Mouse (Mus musculus) neural tube, embryonic 15.5 days (tissue): ENCODE results near the gene Srrm4. TPM values are rescaled to one million over a fixed set of nuclear protein-coding genes. Genes with fewer than 3 reads are reported as not detected.

Experiments used
- ATAC-seq: fragments of 200-750 bp; cut with Nextera tagmentation; 2 replicates; pipeline ENCODE4 v1.8.0; 2017; ENCODE audit warnings: mild to moderate bottlenecking, moderate TSS enrichment, moderate library complexity; ENCODE audit not compliant: low FRiP score
- H3K27ac ChIP-seq: fragments of 300-500 bp; sonication (generic); replicated peaks from 2 replicates; pipeline ENCODE4 v1.5.1; 2015; ENCODE audit warnings: mild to moderate bottlenecking, inconsistent platforms
- H3K27me3 ChIP-seq: fragments of 300-500 bp; sonication (generic); replicated peaks from 2 replicates; pipeline ENCODE4 v1.6.1; 2015; ENCODE audit warnings: inconsistent platforms
- H3K36me3 ChIP-seq: fragments of 300-500 bp; sonication (generic); 2 replicates; pipeline ENCODE4 v1.6.1; 2015; ENCODE audit warnings: inconsistent platforms
- H3K4me1 ChIP-seq: fragments of 300-500 bp; sonication (generic); 2 replicates; pipeline ENCODE4 v1.6.1; 2015; ENCODE audit warnings: inconsistent platforms
- H3K4me2 ChIP-seq: fragments of 300-500 bp; sonication (generic); 2 replicates; pipeline ENCODE4 v1.6.1; 2015; ENCODE audit warnings: inconsistent platforms, mild to moderate bottlenecking, moderate library complexity
- H3K4me3 ChIP-seq: fragments of 300-500 bp; sonication (generic); replicated peaks from 2 replicates; pipeline ENCODE4 v1.5.1; 2015; ENCODE audit warnings: mild to moderate bottlenecking, inconsistent platforms
- H3K9ac ChIP-seq: fragments of 300-500 bp; sonication (generic); replicated peaks from 2 replicates; pipeline ENCODE4 v1.6.1; 2015; ENCODE audit warnings: mild to moderate bottlenecking, inconsistent platforms
- H3K9me3 ChIP-seq: fragments of 300-500 bp; sonication (generic); replicated peaks from 2 replicates; pipeline ENCODE4 v1.6.1; 2016; ENCODE audit warnings: inconsistent platforms
- WGBS: fragments of 180-500 bp; shearing (Covaris S2); methylation state at CpG from one replicate; pipeline ENCODE4 v1.1.7; 2015; ENCODE audit warnings: mixed read lengths; 5-methylcytosine and 5-hydroxymethylcytosine counted together
- polyA plus RNA-seq: library from polyadenylated mRNA; unstranded; fragments of >200 nt; fragmentation: Nextera tagmentation; extraction: Ambion mirVana; gene quantifications from 2 replicates; pipeline ENCODE4 v1.2.1, GENCODE M21; 2015

Srrm4 gene
- polyA plus RNA-seq, 1 experiment from 2014 or later, result 15.6 TPM

DNA sequence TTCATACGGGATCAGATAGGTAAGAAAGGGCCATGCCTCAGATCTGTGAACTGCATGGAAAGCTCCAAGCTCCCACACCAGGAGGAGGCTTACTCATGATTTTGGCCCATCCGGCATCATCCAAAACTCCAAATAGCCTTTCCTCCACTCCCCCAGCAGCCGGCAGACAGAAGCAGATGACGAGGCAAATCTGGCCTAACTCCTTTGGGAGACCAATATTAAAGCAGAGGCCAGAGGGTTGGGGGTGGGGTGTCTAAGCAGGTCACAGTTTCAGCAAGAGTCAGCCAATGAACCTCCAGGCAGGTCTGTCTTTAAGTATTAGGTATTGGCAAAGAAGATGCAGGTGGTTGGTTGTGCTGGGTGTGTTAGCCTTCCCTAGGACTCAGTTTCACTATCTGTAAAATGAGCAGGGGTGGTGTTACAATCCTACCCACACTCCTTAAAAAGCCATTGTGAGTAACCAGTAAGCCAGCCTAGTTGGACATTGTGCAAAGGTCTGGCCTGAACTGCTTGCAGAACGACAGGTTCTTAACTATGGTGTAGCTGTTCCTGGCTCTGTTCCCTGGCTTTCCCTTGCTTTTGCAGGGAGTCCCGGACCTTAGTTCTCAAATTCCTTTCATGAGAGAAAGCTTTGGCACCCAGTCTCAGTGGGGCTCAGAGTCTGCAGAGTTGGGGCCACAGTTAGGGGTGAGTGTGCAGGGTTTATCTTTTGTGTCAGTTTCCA lies 172.1 kb downstream of the Srrm4 start:
- Histone ChIP-seq H3K4me1 (peaks cover 21% of the 10 kb centered on the region), H3K9me3 (no peaks in the 10 kb centered on the region), H3K27me3 (0 out of 2 replicates have a peak, but pooled peaks cover 9% of the 10 kb centered on the region), H3K27ac (no peak overlapping the region), H3K4me2 (0 out of 2 replicates have a peak overlapping the region, but pooled peaks have one; percentile 25), H3K9ac (no peak overlapping the region), H3K4me3 (no peak overlapping the region), H3K36me3 (no peaks in the 10 kb centered on the region)
- no peak for ATAC-seq
- WGBS, result 53% methylated on average over 6 of the region's 6 CpGs

DNA sequence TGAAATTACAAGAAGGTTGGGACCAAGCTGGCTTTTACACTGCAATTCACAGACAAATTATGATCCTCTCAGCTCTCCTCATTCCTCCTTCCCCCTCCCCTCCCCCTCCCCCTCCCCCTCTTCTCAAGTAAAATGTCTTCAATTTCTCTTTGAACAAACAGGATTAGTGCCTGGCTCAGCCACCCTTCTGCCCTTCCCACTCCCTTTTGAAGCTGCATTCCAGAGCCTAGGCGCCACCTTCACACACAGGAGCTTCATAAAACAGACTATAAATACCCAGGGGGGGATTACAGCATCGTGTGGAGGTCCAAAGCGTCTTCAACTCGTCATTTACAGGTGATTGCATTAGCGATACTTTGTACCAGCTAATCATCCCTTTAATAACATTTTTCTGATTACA lies 175.4 kb downstream of the Srrm4 start:
- Histone ChIP-seq H3K27ac (no peak overlapping the region), H3K4me2 (no peak overlapping the region), H3K9ac (no peak overlapping the region), H3K4me1 (peaks cover 9% of the 10 kb centered on the region), H3K9me3 (no peaks in the 10 kb centered on the region), H3K27me3 (no peaks in the 10 kb centered on the region), H3K36me3 (no peaks in the 10 kb centered on the region), H3K4me3 (no peak overlapping the region)
- 15% methylated on average over 5 of the region's 5 CpGs for WGBS
- no peak for ATAC-seq

DNA sequence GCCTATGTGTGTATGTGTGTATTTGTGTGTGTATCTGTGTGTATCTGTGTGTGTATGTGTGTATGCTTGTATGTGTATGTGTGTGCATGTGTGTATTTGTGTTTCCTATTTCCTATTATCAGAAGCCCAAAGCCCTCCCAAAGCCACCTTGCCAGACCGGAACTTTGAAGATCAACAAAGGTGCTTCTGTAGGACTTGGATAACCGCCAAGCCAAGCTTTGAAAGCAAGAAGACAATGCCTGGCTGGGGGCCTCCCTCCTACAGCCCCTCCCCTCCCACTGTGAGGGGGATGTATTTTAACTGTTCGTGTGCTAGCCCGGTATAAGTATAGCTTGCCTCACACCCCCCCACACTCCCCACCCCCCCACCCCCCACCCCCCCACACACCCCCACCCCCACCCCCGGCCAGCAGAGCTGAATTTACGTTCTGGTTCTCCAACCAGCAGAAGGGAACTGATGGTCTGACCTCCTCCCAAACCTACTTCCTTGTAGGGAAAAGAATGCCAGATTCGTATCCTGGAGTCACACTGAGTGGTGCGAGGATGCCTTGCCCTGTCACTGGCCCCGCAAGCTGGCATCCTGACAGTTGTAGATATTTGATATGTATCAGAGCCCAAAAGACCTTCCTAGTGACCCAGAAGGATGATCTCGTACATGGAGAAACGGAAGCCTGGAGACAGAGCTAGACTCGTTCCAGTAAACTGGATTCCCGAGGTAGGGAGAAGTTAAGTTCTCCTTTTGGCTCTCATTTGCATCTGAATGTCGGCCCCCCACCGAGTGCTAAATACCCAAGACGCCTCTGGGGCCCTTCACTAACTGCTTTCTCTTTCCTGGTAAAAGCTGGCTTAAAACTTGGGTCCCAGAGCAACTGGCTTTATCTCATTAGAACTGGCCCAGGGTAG lies 181.7 kb downstream of the Srrm4 start:
- Histone ChIP-seq H3K4me3 (no peak overlapping the region), H3K4me2 (no peak overlapping the region), H3K27ac (no peak overlapping the region), H3K27me3 (no peaks in the 10 kb centered on the region), H3K4me1 (peaks cover 19% of the 10 kb centered on the region; the same call in 1 of the 2 replicates), H3K9ac (no peak overlapping the region), H3K9me3 (no peaks in the 10 kb centered on the region), H3K36me3 (no peaks in the 10 kb centered on the region)
- no peak for ATAC-seq
- 3% methylated on average over 16 of the region's 16 CpGs for WGBS

DNA sequence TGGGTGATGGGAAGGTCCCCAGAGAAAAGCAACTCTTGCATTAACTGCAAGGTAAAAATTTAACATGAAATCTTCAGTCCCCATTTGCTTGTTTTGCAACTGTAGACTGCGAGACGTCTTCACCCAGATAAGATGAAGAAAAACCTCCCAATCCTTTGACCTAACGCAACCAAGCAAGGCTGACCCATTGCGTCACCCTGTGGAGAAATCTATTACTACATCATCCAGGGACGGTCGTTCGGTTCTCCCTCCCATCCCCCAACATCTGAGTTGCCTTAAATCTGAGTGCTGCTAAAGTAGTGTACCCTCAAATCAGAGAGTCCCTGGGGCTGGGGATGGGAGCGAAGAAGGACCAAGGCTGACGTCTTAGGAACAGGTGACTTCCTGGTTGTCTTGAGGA lies 182.7 kb downstream of the Srrm4 start:
- H3K27me3 ChIP-seq, result no peaks in the 10 kb centered on the region
- ATAC-seq, result no peak
- no peak overlapping the region for H3K4me2 ChIP-seq

DNA sequence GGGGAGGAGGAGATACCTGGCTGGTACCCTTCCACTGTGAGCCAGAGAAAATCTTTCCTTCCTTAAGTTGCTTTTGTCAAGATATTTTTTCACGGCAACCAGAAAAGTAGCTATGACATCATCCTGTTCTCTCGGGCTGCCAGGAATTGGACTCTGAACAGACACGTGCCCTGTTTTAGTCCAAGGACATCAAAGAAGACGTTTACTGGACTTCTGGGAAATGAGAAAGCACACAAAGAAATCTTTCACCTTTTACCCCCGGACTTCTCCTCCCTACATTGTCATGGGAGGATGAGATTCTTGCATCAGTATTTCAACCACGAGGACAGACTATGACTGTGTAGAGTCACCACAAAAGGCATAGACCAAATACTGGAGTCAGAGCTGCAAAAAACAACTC lies 183.7 kb downstream of the Srrm4 start:
- Histone ChIP-seq H3K9ac (no peak overlapping the region), H3K4me3 (no peak overlapping the region), H3K4me1 (peaks cover 19% of the 10 kb centered on the region; the same call in 1 of the 2 replicates), H3K36me3 (no peaks in the 10 kb centered on the region), H3K4me2 (no peak overlapping the region), H3K27ac (no peak overlapping the region; the same call in 1 of the 2 replicates), H3K9me3 (no peaks in the 10 kb centered on the region), H3K27me3 (no peaks in the 10 kb centered on the region)
- no peak for ATAC-seq
- WGBS, result 38% methylated on average over 6 of the region's 6 CpGs

More for the DNA sequence above, 182.7 kb downstream of the Srrm4 start:
- H3K36me3 ChIP-seq, result no peaks in the 10 kb centered on the region
- no peak overlapping the region for H3K4me3 ChIP-seq
- no peaks in the 10 kb centered on the region for H3K9me3 ChIP-seq
- no peak overlapping the region for H3K27ac ChIP-seq
- peaks cover 19% of the 10 kb centered on the region; the same call in 1 of the 2 replicates for H3K4me1 ChIP-seq
- 61% methylated on average over 9 of the region's 9 CpGs for WGBS
- H3K9ac ChIP-seq, result no peak overlapping the region

DNA sequence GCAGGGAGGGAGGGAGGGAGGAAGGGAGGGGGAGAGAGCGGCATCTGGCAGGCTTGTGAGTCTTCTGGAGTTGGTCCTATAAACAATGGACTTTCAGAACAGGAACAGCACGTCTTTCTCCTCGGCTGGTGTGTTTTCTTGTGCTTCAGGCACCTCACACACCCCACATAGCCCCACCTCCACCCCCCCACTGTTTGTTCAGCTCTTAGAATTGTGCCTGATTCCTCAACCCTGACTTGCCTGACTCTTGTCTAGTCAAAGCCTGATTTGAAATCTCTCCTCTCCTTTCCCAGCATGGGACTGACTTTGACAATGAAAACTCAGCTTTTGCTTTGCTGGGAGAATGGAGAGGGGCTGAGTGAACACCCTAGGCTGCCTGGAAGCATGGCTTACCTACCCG lies 184.3 kb downstream of the Srrm4 start:
- no peaks in the 10 kb centered on the region for H3K27me3 ChIP-seq
- no peaks in the 10 kb centered on the region for H3K36me3 ChIP-seq
- no peak overlapping the region for H3K9ac ChIP-seq
- no peak overlapping the region for H3K4me3 ChIP-seq
- H3K9me3 ChIP-seq, result no peaks in the 10 kb centered on the region
- H3K4me2 ChIP-seq, result no peak overlapping the region
- WGBS, result 12% methylated on average over 4 of the region's 4 CpGs
- H3K27ac ChIP-seq, result no peak overlapping the region
- H3K4me1 ChIP-seq, result peaks cover 19% of the 10 kb centered on the region; the same call in 1 of the 2 replicates
- ATAC-seq, result no peak

DNA sequence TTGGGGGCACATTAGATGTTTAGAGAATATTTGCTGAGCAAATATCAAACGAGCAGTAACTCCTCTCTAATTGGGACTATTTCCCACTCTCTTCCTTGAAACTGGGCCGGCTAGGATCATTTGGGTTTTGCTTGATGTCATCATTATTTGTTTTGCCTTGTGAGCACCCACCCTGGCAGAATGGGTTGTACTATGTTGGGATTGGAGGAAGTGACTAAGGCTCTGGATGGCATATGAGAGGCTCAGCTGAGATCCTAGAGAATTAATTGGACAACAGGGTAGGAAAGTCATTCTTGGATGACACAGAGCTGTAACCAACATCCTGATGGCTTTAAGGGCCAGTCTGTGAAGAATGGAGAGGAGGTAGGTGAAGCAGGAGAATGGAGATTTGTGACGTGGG lies 185.1 kb downstream of the Srrm4 start:
- no peak for ATAC-seq

DNA sequence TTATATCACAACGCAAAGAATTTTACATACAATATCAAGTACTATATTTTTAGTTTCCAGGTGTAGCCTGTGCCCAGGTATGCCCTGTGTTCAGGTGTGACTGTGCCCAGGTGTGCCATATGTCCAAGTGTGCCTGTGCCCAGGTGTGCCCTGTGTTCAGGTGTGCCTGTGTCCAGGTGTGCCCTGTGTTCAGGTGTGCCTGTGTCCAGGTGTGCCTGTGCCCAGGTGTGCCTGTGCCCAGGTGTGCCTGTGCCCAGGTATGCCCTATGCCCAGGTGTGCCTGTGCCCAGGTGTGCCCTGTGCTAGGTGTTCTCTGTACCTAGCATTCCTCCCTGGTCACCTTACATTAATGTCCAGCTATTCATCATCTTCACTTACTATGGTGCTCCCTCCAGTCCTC lies 185.7 kb downstream of the Srrm4 start:
- H3K4me1 ChIP-seq, result peaks cover 19% of the 10 kb centered on the region; the same call in 1 of the 2 replicates
- H3K27me3 ChIP-seq, result no peaks in the 10 kb centered on the region
- H3K27ac ChIP-seq, result no peak overlapping the region
- H3K4me3 ChIP-seq, result no peak overlapping the region
- ATAC-seq, result no peak
- no peak overlapping the region for H3K9ac ChIP-seq
- no peaks in the 10 kb centered on the region for H3K9me3 ChIP-seq
- H3K36me3 ChIP-seq, result no peaks in the 10 kb centered on the region
- WGBS, result 90% methylated on average over 1 of the region's 1 CpGs
- no peak overlapping the region for H3K4me2 ChIP-seq

More for the DNA sequence above, 185.1 kb downstream of the Srrm4 start:
- Histone ChIP-seq H3K36me3 (no peaks in the 10 kb centered on the region), H3K27me3 (no peaks in the 10 kb centered on the region), H3K9me3 (no peaks in the 10 kb centered on the region), H3K4me3 (no peak overlapping the region), H3K4me2 (no peak overlapping the region), H3K9ac (no peak overlapping the region), H3K27ac (no peak overlapping the region), H3K4me1 (peaks cover 19% of the 10 kb centered on the region; the same call in 1 of the 2 replicates)
- WGBS, result 75% methylated on average over 3 of the region's 3 CpGs

DNA sequence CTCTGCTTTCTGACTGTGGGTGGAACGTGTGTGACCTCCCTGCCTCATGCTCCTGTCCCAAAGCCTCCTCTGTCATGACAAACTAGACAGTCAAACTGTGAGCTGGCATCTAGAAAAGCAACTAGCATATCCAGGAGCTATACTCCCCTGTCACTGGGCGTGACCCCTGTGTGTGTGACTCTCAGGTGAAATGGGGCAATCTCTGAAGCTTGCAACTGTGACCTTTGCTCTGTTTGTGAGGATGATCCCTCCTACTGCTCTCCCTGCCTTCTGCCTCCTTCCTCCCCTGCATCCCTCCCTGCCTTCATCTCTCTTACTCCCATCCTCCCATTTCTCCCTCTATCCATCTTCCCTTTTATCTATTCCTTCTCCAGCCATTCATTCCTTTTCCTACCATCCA lies 187.6 kb downstream of the Srrm4 start:
- Histone ChIP-seq H3K4me1 (peaks cover 6% of the 10 kb centered on the region; the same call in 1 of the 2 replicates), H3K9ac (no peak overlapping the region), H3K27ac (no peak overlapping the region), H3K27me3 (no peaks in the 10 kb centered on the region), H3K4me2 (no peak overlapping the region), H3K4me3 (no peak overlapping the region), H3K9me3 (no peaks in the 10 kb centered on the region), H3K36me3 (no peaks in the 10 kb centered on the region)
- ATAC-seq, result no peak
- 94% methylated on average over 2 of the region's 2 CpGs for WGBS

DNA sequence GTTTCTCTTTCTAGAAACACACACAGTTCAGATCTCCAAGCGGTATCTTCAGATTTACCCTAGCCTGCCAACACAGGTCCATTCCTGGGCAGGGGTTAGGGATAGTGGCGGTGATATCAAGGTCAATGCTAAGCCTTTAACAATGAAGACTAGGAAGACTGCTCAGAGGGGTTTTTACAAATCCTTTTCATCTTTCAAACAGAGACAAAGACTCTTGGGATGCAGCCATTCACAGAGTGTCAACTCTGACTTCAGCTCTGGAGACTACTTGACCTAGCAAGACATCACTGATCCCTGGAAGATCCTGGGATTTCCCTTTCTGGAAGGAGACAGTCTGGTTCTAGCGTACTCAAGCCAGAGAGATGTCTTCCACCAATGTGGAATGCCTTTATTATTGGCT lies 190.8 kb downstream of the Srrm4 start:
- H3K36me3 ChIP-seq, result no peaks in the 10 kb centered on the region
- H3K9me3 ChIP-seq, result no peaks in the 10 kb centered on the region
- WGBS, result 88% methylated on average over 3 of the region's 3 CpGs
- no peaks in the 10 kb centered on the region for H3K4me1 ChIP-seq
- H3K27ac ChIP-seq, result no peak overlapping the region
- no peak overlapping the region for H3K9ac ChIP-seq
- no peaks in the 10 kb centered on the region for H3K27me3 ChIP-seq
- no peak overlapping the region for H3K4me2 ChIP-seq
- no peak for ATAC-seq
- no peak overlapping the region for H3K4me3 ChIP-seq

DNA sequence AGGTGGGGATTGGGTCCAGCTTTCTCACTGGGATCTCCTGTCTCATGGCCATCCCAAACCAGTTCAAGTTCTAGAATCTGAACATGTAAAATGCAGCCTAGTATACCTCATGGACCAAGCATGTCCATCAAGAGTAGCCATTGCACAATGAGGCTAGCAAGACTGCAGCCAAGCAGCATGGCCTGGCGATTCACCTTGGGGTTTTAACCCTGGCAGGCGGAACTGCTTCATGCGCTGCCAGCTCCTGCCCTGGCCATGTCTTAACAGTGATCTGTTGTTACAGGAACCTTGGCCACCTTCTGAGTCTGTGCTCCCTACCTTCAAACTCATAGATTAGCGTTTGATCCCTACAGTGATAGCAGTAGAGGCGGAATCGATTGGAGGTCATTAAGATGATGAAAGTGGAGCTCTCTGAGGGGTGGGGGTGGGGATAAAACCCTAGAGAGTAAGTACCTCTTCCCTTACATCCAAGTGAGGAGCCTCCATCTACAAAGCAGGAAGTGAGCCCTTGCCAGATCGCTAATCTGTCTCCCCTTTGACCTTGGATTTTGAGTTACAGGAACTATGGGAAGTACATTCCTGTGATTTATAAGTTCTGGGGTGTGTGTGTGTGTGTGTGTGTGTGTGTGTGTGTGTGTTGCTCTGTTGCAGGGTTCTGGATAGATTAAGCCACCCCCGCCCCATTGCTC lies 191.4 kb downstream of the Srrm4 start:
- no peak overlapping the region for H3K9ac ChIP-seq
- H3K27ac ChIP-seq, result no peak overlapping the region
- H3K27me3 ChIP-seq, result no peaks in the 10 kb centered on the region
- 89% methylated on average over 8 of the region's 8 CpGs for WGBS
- no peak for ATAC-seq
- no peaks in the 10 kb centered on the region for H3K36me3 ChIP-seq
- H3K9me3 ChIP-seq, result no peaks in the 10 kb centered on the region
- no peak overlapping the region for H3K4me3 ChIP-seq
- no peaks in the 10 kb centered on the region for H3K4me1 ChIP-seq
- no peak overlapping the region for H3K4me2 ChIP-seq
